Mouse (Mus musculus): ENCODE measurements around the gene Cxcl17. TPM values are rescaled to one million over a fixed set of nuclear protein-coding genes. Genes with fewer than 3 reads are reported as not detected.
"Not testable (repeated sequence)": the region's sequence is repeated elsewhere in the genome, so short reads cannot be mapped to it uniquely, and the experiment has no call there.

Cxcl17 gene
- not detected for total RNA-seq (2021)
- long read RNA-seq, experiment 1: 0 reads
- long read RNA-seq, experiment 2: 0 reads

DNA sequence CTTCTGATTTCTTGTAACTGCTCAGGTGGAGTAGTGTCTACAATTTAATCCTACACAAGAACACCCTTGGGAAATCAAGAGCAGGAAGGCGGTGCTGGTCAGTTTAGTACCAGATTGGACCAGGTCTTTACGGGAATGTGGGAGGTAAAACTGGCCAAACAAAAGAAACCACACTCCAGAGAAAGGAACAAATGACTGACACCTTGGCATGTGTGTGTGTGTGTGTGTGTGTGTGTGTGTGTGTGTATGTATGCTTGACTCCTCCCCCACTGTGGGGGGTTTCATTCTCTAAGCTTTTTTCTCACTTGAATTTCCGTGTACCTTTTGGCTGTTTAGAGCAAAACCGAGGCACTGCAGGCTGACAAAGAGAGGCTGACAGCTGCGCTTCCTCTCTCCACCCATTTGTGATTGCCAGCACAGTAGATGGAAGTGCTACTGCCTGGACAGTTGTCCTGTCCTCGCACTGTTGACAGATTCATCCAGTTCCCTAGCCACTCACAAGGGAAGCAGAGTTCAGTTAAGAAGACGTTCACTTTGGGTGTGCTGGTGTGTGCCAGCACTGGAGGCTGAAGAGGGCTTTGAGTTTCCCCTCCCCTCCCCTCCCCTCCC is at the start of gene Cxcl17:
Cxcl17 (minus strand) TSS at position 54 of the 609 bp plus-strand sequence.
- no peak for DNase-seq

- not testable (repeated sequence) for DNase-seq
These were observed 49.3 kb upstream of the Cxcl17 start for GRCm38 (mm10) chr7:25462033-25462337.

- not testable (repeated sequence) for DNase-seq
These were observed 48.8 kb upstream of the Cxcl17 start for GRCm38 (mm10) chr7:25461336-25462032.

DNA sequence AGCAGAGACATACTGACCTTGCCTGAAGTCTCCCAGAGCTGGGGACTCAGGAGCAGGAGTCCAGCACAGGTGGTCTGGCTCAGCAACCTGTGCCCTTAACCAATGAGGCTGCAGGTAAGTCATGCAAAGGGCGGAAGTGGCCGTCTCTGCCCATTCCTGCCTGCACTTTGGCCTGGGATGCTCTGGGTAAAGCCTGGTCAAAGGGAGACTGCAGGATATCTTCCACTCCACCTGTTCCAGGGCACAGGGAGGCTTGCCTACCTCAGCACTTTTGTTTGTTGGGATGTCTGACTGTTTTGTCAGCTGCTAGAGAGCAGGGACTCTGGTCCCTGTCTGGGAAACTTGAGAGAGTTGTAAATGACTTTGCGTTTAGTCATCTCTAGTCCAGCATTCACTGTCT is 39.4 kb upstream of the Cxcl17 start:
- DNase-seq: no peak

- DNase-seq: no peak
These were observed 37.5 kb upstream of the Cxcl17 start for GRCm38 (mm10) chr7:25449913-25450890.

GRCm38 (mm10) chr7:25440816-25441153 is 28.1 kb upstream of the Cxcl17 start:
- no peak for DNase-seq

- DNase-seq: no peak
These were observed 27.5 kb upstream of the Cxcl17 start for GRCm38 (mm10) chr7:25439978-25440815.

- no peak for DNase-seq
These were observed 26.6 kb upstream of the Cxcl17 start for GRCm38 (mm10) chr7:25439124-25439822.

GRCm38 (mm10) chr7:25436704-25437103 is 24.0 kb upstream of the Cxcl17 start:
- DNase-seq: no peak

DNA sequence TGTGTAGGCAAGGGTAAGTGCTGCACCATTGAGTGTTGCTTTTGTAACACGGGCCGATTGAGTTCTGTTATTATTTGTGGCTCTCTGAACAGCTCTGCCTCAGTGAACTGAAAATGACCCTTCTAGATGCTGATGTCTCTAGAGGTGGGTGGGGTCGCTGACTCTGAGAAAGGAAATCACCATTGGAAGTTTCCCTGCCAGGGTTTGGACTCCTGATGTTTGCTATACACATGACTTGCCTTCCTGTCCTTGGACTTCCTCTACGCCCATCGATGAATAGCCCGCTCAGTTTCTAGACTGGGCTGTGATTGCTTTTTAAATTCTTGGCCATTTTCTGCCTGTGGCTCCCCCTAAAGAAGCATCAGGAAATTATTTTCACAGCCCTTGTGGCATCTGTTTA is 23.5 kb upstream of the Cxcl17 start:
- peak in 1 of 2 experiments; percentile 30 for DNase-seq

DNA sequence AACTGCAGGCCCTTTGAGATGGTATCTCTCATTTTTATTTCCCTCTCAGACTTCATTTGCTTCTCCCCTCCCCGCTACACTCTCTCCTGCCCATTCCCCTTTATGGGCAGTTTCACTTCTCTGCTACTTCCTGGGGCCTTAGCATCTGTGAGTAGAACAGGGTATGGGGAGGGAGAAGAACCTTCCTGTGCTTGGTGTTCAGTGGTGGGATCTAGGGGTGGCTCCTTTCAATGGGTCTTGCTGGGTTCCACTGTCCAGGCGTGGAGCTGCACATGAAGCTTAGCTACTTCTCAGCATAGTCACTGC is 22.8 kb upstream of the Cxcl17 start:
- no peak for DNase-seq

DNA sequence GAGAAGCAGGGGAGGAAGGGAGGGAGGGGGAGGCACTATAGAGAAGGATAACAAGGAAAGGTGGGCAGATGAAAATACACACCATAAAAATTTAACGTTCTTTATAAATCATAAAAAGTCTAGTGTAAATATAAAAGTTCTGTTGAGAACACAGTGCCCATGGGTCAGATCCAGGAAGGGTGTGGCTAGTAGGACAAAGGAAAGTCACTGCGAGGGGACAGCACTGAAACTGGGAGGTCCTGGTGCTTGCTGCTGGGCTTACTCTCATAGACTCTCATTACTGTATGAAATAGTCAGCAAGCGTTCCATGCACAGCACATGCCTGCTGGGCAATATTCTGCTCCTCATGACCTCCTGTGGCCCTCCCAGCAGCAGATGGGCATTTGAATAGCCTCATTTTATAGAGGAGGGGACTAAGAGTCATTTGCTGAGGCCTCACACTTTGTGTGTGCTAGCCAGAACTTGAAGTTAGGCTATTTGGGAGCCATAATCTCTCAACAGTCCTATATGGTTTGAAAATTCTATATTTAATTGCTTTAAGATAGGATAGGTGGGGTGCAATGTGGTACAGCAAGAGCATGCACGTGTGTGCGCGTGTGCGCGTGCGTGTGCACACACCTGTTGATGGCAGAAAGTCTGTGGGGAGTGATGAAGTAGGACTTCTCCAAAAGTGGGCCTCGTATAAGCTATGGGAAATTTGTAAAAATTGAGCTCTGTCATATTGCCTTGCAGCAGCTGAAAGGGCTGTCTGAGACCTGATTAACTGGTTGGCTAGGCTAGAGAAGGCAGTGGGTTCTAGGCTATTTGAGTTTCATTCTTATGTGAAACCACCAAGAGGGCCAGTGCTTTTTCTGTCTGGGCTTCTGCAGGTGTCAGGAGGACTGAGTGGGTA is 22.2 kb upstream of the Cxcl17 start:
- DNase-seq: no peak

DNA sequence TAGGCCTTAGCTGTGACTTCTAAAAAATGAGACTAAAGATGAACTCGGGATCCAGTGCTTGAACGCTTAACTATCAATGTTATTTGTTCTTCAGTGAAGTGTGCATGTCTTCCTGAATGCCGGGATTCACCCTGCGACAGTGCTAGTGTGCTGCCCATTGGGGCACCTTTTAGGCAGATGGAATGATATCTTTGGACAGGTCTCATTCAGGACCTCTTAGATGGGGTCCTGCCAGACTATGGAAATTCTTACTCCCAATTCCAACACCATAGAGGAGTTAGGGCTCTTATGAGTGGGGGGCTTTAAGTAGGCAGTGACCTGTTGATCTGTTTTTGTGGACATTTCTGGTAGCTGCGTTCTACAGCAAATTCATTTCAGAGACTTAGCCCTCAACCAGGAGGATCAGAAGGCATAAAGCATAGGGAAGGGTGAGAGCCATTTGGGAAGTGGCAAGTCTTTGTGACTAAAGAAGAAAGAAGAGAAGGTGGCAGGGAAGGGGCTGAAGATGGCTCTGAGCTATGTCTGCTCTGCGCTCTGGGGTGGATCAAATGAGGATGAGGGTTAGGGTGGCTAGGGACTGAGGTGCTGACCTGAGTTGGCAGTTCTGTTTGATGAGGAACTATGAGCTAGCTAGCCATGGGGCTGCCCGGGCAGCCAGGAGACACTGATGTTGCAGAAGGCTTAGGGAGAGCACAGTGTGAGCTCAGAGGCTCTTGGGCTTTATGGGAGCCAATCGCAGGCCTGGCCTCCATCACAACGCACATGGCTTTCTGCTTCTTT is 21.3 kb upstream of the Cxcl17 start:
- DNase-seq: no peak

DNA sequence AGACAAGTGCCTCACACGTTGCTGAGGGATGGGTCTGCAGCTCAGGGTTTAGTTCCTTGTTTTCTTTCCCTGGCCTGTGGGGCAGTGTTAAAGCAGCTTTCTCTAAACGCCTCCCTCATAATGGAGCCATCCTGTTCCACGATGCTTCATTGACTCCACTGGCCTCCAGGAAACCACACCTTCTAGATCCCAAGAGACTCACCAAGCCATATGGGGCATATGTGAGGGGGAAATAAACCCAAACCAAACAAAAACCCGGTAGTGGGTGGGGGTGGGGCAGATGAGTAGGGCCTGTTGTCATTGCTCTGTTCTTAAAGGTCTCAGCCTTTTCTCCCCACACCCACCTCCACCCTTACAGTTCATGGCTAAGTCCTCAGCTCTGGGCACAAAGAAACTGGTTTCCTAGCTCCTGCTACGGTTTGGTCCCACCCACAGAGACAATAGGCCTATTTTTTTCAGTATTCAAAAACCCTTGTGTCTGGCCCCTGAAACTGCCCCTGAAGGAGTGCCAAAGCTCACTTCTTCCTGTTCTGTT is 20.4 kb upstream of the Cxcl17 start:
- no peak for DNase-seq

- no peak for DNase-seq
These were observed 19.7 kb upstream of the Cxcl17 start for GRCm38 (mm10) chr7:25432381-25432780.

- no peak for DNase-seq
These were observed 17.4 kb upstream of the Cxcl17 start for GRCm38 (mm10) chr7:25429886-25430784.

DNA sequence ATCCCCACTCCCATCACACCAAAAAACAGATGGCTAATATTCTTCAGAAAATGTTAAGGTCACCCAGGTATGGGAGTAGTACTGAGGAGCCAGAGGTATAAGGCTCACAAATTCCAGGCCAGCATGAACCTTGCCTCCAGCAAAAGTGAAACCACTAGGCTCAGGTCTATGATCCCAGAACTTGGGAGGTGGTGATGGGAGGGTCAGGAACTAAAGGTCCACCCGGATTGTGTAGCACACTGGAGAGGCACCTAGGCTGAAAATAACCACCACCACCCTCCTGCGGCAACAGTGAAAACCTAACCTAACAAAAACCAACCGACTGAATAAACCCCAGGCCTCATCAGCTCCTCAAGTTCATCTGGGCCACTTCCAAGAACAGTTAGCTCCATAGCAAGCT is 15.6 kb upstream of the Cxcl17 start:
- no peak for DNase-seq

GRCm38 (mm10) chr7:25427144-25427543 is 14.5 kb upstream of the Cxcl17 start:
- no peak for DNase-seq
